Mouse (Mus musculus): ENCODE data around the gene Secisbp2. TPM values are rescaled to one million over a fixed set of nuclear protein-coding genes. Genes with fewer than 3 reads are reported as not detected.

Secisbp2 gene
- polyA plus RNA-seq, 1 experiment from 2014 or later: 34.4 TPM

DNA sequence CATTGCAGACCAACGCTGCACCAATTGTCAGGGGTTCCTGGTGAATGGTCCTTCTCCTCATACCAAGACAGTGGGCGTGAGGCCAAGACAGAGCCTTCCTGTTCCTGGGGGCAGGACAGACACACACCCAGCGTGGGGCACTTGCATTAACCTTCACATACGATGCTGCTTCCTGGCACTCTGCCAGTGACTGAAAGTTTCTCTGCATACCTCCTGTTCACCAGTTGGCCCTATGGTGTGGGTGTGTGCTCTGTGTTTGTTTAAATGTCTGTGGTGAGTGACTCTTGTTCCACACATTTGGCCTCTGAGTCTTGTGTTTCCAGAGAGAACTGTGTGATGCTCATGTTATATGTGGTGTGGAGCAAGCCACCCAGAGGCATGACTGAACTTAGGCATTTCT, 25.1 kb downstream of the Secisbp2 start:
- no peaks in the 10 kb centered on the region for H3K27me3 ChIP-seq
- H3K4me2 ChIP-seq (replicated peaks): no peak overlapping the region
- no peaks in the 10 kb centered on the region for H3K9me3 ChIP-seq (replicated peaks)
- peaks cover 89% of the 10 kb centered on the region for H3K36me3 ChIP-seq
- ATAC-seq (ENCODE audit: low FRiP score): no peak
- H3K4me3 ChIP-seq: no peak overlapping the region
- WGBS: 74% methylated on average over 4 of the region's 4 CpGs
- H3K9ac ChIP-seq: no peak overlapping the region
- H3K4me1 ChIP-seq: no peaks in the 10 kb centered on the region
- H3K27ac ChIP-seq: no peak overlapping the region

GRCm38 (mm10) chr13:51677041-51677440, 25.5 kb downstream of the Secisbp2 start:
- Histone ChIP-seq H3K4me2 (replicated peaks) (no peak overlapping the region), H3K36me3 (peaks cover 91% of the 10 kb centered on the region), H3K27ac (no peak overlapping the region), H3K9ac (no peak overlapping the region), H3K4me1 (no peaks in the 10 kb centered on the region), H3K4me3 (no peak overlapping the region), H3K9me3 (replicated peaks) (no peaks in the 10 kb centered on the region), H3K27me3 (no peaks in the 10 kb centered on the region)
- WGBS: 97% methylated on average over 12 of the region's 12 CpGs
- no peak for ATAC-seq (ENCODE audit: low FRiP score)

GRCm38 (mm10) chr13:51677630-51678185, 26.2 kb downstream of the Secisbp2 start:
- no peak for ATAC-seq (ENCODE audit: low FRiP score)
- H3K9ac ChIP-seq: no peak overlapping the region
- H3K27me3 ChIP-seq: no peaks in the 10 kb centered on the region
- H3K9me3 ChIP-seq (replicated peaks): no peaks in the 10 kb centered on the region
- no peak overlapping the region for H3K4me3 ChIP-seq
- WGBS: 94% methylated on average over 7 of the region's 7 CpGs
- no peak overlapping the region for H3K27ac ChIP-seq
- no peaks in the 10 kb centered on the region for H3K4me1 ChIP-seq
- H3K4me2 ChIP-seq (replicated peaks): no peak overlapping the region
- peaks cover 97% of the 10 kb centered on the region for H3K36me3 ChIP-seq

DNA sequence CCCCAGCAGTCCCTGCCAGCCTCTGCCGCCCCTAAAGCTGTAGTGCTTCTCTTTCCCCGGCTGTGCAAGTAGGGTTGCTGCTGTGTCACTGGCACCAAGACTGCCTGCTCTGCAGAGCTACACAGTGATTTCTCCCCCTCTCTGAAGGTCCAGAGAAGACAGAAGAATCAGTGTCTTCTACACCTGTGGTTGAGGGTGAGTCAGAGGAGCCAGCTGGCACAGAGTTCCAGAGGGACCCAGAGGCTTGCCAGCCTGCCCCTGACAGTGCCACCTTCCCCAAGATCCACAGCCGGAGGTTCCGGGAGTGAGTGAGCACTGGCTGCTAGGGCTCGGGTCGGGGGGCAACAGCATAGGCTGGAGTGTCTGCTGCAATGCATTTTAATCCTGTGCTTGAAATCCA, 27.2 kb downstream of the Secisbp2 start:
- Histone ChIP-seq H3K4me3 (no peak overlapping the region), H3K27ac (no peak overlapping the region), H3K4me1 (no peaks in the 10 kb centered on the region), H3K9me3 (replicated peaks) (no peaks in the 10 kb centered on the region), H3K36me3 (peaks cover 99% of the 10 kb centered on the region), H3K4me2 (replicated peaks) (no peak overlapping the region), H3K9ac (no peak overlapping the region), H3K27me3 (no peaks in the 10 kb centered on the region)
- ATAC-seq (ENCODE audit: low FRiP score): no peak
- 92% methylated on average over 6 of the region's 6 CpGs for WGBS

- no peak overlapping the region for H3K27ac ChIP-seq
- H3K9ac ChIP-seq: no peak overlapping the region
- no peaks in the 10 kb centered on the region for H3K9me3 ChIP-seq (replicated peaks)
- peaks cover 98% of the 10 kb centered on the region for H3K36me3 ChIP-seq
- H3K4me3 ChIP-seq: no peak overlapping the region
- H3K4me2 ChIP-seq (replicated peaks): no peak overlapping the region
- no peaks in the 10 kb centered on the region for H3K27me3 ChIP-seq
- ATAC-seq (ENCODE audit: low FRiP score): no peak
- H3K4me1 ChIP-seq: no peaks in the 10 kb centered on the region
- WGBS: 96% methylated on average over 4 of the region's 4 CpGs
Observed at GRCm38 (mm10) chr13:51679332-51679731, 27.8 kb downstream of the Secisbp2 start.

GRCm38 (mm10) chr13:51681076-51681475, 29.6 kb downstream of the Secisbp2 start:
- Histone ChIP-seq H3K4me3 (no peak overlapping the region), H3K9me3 (replicated peaks) (no peaks in the 10 kb centered on the region), H3K27ac (no peak overlapping the region), H3K4me2 (replicated peaks) (no peak overlapping the region), H3K36me3 (peaks cover 98% of the 10 kb centered on the region), H3K9ac (no peak overlapping the region), H3K27me3 (no peaks in the 10 kb centered on the region), H3K4me1 (no peaks in the 10 kb centered on the region)
- 86% methylated on average over 5 of the region's 5 CpGs for WGBS
- ATAC-seq (ENCODE audit: low FRiP score): no peak

GRCm38 (mm10) chr13:51681634-51682033, 30.1 kb downstream of the Secisbp2 start:
- Histone ChIP-seq H3K4me2 (replicated peaks) (no peak overlapping the region), H3K9me3 (replicated peaks) (no peaks in the 10 kb centered on the region), H3K4me1 (no peaks in the 10 kb centered on the region), H3K27me3 (no peaks in the 10 kb centered on the region), H3K27ac (no peak overlapping the region), H3K36me3 (peaks cover 98% of the 10 kb centered on the region), H3K4me3 (no peak overlapping the region), H3K9ac (no peak overlapping the region)
- ATAC-seq (ENCODE audit: low FRiP score): no peak
- WGBS: 94% methylated on average over 8 of the region's 8 CpGs

- no peak overlapping the region for H3K9ac ChIP-seq
- WGBS: 96% methylated on average over 7 of the region's 7 CpGs
- no peaks in the 10 kb centered on the region for H3K4me1 ChIP-seq
- H3K4me2 ChIP-seq (replicated peaks): no peak overlapping the region
- H3K9me3 ChIP-seq (replicated peaks): no peaks in the 10 kb centered on the region
- no peak overlapping the region for H3K27ac ChIP-seq
- peaks cover 88% of the 10 kb centered on the region for H3K36me3 ChIP-seq
- no peak overlapping the region for H3K4me3 ChIP-seq
- ATAC-seq (ENCODE audit: low FRiP score): no peak
- H3K27me3 ChIP-seq: no peaks in the 10 kb centered on the region
Observed at GRCm38 (mm10) chr13:51685290-51685966, 33.9 kb downstream of the Secisbp2 start.

- Histone ChIP-seq H3K36me3 (peaks cover 76% of the 10 kb centered on the region), H3K9ac (no peak overlapping the region), H3K4me2 (replicated peaks) (no peak overlapping the region), H3K9me3 (replicated peaks) (no peaks in the 10 kb centered on the region), H3K4me3 (no peak overlapping the region), H3K27me3 (no peaks in the 10 kb centered on the region), H3K4me1 (no peaks in the 10 kb centered on the region), H3K27ac (no peak overlapping the region)
- ATAC-seq (ENCODE audit: low FRiP score): no peak
- WGBS: 93% methylated on average over 5 of the region's 5 CpGs
Observed at GRCm38 (mm10) chr13:51686966-51687365, 35.5 kb downstream of the Secisbp2 start.

- no peak for ATAC-seq (ENCODE audit: low FRiP score)
- Histone ChIP-seq H3K27ac (no peak overlapping the region), H3K9ac (no peak overlapping the region), H3K4me2 (replicated peaks) (no peak overlapping the region), H3K27me3 (no peaks in the 10 kb centered on the region), H3K9me3 (replicated peaks) (no peaks in the 10 kb centered on the region), H3K4me1 (no peaks in the 10 kb centered on the region), H3K36me3 (peaks cover 59% of the 10 kb centered on the region), H3K4me3 (no peak overlapping the region)
- 57% methylated on average over 3 of the region's 3 CpGs for WGBS
Observed at GRCm38 (mm10) chr13:51688688-51689087, 37.2 kb downstream of the Secisbp2 start.

GRCm38 (mm10) chr13:51696481-51696880, 45.0 kb downstream of the Secisbp2 start:
- H3K36me3 ChIP-seq: peaks cover 4% of the 10 kb centered on the region; the same call in 1 of the 2 replicates
- no peak for ATAC-seq (ENCODE audit: low FRiP score)
- no peak overlapping the region for H3K27ac ChIP-seq
- no peaks in the 10 kb centered on the region for H3K9me3 ChIP-seq (replicated peaks)
- no peaks in the 10 kb centered on the region for H3K4me1 ChIP-seq
- H3K4me3 ChIP-seq: no peak overlapping the region
- H3K4me2 ChIP-seq (replicated peaks): no peak overlapping the region
- no peaks in the 10 kb centered on the region for H3K27me3 ChIP-seq
- H3K9ac ChIP-seq: no peak overlapping the region

DNA sequence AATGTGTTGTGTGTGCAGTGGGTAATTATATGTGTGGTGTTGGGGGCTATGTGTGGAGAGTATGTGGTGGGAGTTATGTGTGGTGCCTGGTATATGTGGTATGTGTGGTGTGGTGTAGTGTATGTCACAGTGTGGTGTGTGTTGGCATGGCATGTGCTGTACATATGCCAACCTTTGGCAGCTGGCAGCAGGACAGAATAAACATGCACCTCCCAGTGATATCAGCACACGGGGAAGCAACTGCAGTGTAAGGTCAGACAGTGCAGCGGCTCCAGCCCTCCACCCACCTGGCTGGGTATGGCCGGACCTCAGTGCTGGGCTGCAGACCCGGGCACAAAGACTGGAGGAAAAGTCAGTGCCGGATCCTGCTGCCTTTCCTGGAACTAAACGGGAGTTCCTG, 46.0 kb downstream of the Secisbp2 start:
- H3K4me1 ChIP-seq: no peaks in the 10 kb centered on the region
- no peak overlapping the region for H3K4me3 ChIP-seq
- no peak overlapping the region for H3K27ac ChIP-seq
- WGBS: 81% methylated on average over 6 of the region's 6 CpGs
- no peaks in the 10 kb centered on the region for H3K9me3 ChIP-seq (replicated peaks)
- ATAC-seq (ENCODE audit: low FRiP score): no peak
- no peak overlapping the region for H3K9ac ChIP-seq
- no peaks in the 10 kb centered on the region for H3K27me3 ChIP-seq
- H3K36me3 ChIP-seq: 0 out of 2 replicates have a peak, but pooled peaks cover 5% of the 10 kb centered on the region
- H3K4me2 ChIP-seq (replicated peaks): no peak overlapping the region

DNA sequence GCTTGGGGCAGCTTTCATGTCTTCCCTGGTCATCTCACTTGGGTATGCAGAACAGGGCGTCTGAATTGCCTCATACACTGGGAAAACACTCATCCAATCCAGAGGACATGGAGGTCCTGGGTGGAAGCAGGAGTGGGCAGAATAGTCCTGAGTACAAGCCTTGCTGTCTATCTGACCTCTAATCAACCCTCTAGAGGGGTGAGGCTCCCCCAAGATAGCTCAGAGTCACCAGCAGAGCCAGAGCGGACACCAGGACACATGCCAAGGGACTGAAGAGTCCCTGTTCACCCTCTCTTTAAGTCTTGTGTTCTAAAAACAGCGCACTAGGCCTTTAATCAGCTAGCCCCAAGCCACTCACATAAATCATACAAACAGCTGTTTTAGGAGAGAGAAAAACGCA, 46.4 kb downstream of the Secisbp2 start:
- no peaks in the 10 kb centered on the region for H3K9me3 ChIP-seq (replicated peaks)
- peaks cover 6% of the 10 kb centered on the region; the same call in 1 of the 2 replicates for H3K36me3 ChIP-seq
- H3K27me3 ChIP-seq: no peaks in the 10 kb centered on the region
- no peak overlapping the region for H3K4me2 ChIP-seq (replicated peaks)
- no peak overlapping the region for H3K27ac ChIP-seq
- no peaks in the 10 kb centered on the region for H3K4me1 ChIP-seq
- no peak for ATAC-seq (ENCODE audit: low FRiP score)
- 77% methylated on average over 4 of the region's 4 CpGs for WGBS
- H3K4me3 ChIP-seq: no peak overlapping the region
- H3K9ac ChIP-seq: no peak overlapping the region

Measured in hindbrain, embryonic 12.5 days (tissue).